Mouse (Mus musculus) lung, embryonic 14.5 days (tissue): ENCODE results near the gene Sergef. TPM values are rescaled to one million over a fixed set of nuclear protein-coding genes. Genes with fewer than 3 reads are reported as not detected.

Source experiments
- ATAC-seq: fragments of 200-750 bp; cut with Nextera tagmentation; 2 replicates; pipeline ENCODE4 v1.8.0; 2017; ENCODE audit warnings: mild to moderate bottlenecking, moderate TSS enrichment, moderate library complexity; ENCODE audit not compliant: insufficient read depth
- DNase-seq: peaks from one replicate; pipeline ENCODE4 v3.0.0-alpha.2; 2015
- H3K27ac ChIP-seq: fragments of 300-500 bp; sonication (generic); 2 replicates; pipeline ENCODE4 v1.5.1; 2014; ENCODE audit warnings: low read depth, mild to moderate bottlenecking, moderate library complexity
- H3K27me3 ChIP-seq: fragments of 300-500 bp; sonication (generic); 2 replicates; pipeline ENCODE4 v1.6.1; 2014; ENCODE audit warnings: low read length, control low read depth; ENCODE audit not compliant: insufficient read depth
- H3K36me3 ChIP-seq: fragments of 300-500 bp; sonication (generic); 2 replicates; pipeline ENCODE4 v1.6.1; 2014; ENCODE audit warnings: control low read depth; ENCODE audit not compliant: insufficient read depth
- H3K4me1 ChIP-seq: fragments of 300-500 bp; sonication (generic); 2 replicates; pipeline ENCODE4 v1.6.1; 2014; ENCODE audit warnings: antibody characterized with exemption, control low read depth; ENCODE audit not compliant: insufficient read depth
- H3K4me2 ChIP-seq: fragments of 300-500 bp; sonication (generic); 2 replicates; pipeline ENCODE4 v1.6.1; 2014; ENCODE audit warnings: mild to moderate bottlenecking
- H3K4me3 ChIP-seq: fragments of 300-500 bp; sonication (generic); 2 replicates; pipeline ENCODE4 v1.5.1; 2014; ENCODE audit warnings: low read depth, low read length
- H3K9ac ChIP-seq: fragments of 300-500 bp; sonication (generic); 2 replicates; pipeline ENCODE4 v1.6.1; 2014
- H3K9me3 ChIP-seq: fragments of 300-500 bp; sonication (generic); 2 replicates; pipeline ENCODE4 v1.6.1; 2016; ENCODE audit warnings: low read depth, low read length, control low read depth
- CTCF ChIP-seq: IDR thresholded peaks from 2 replicates; pipeline ENCODE4 v1.5.1; 2016; ENCODE audit warnings: antibody characterized with exemption, low read depth
- WGBS: fragments of 180-500 bp; shearing (Covaris S2); extraction: QIAGEN DNeasy Blood & Tissue Kit; methylation state at CpG from one replicate; pipeline ENCODE4 v1.1.7; 2014; 5-methylcytosine and 5-hydroxymethylcytosine counted together
- polyA plus RNA-seq: library from polyadenylated mRNA; unstranded; fragments of >200 nt; fragmentation: Nextera tagmentation; extraction: Ambion mirVana; gene quantifications from 2 replicates; pipeline ENCODE4 v1.2.1, GENCODE M21; 2014

Gene Sergef
- polyA plus RNA-seq, 1 experiment from 2014 or later, result 12.7 TPM

DNA sequence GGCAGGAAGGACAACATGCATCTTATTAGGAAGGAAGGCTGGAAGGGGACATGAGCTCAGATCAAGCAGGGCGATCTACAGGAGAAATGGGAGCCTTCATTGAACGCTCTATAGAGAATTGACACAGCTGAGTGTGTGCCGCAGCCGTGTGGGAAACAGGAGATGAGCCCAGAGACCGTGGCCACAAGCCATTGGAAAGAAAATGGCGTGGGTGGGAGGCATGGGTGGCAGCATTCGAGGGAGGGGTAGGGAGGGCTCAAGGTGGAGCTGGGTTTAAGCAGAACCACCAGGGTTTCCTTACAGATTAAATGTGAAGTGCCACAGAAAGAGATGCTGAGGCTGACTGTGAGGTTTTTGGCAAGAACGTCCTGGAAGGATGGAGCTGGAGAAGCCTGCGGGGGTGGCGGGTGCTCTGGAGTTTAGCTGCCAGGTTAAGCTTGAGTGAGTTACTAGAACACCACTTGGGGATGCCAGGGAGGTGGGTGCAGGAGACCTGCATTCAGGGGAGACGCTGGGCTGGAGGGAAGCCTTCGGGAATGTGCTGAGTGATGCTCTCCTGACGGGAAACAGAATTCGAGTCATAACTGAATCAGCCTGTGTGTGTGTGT is 223.7 kb downstream of the Sergef start:
- Histone ChIP-seq H3K4me3 (no peak overlapping the region), H3K27me3 (no peaks in the 10 kb centered on the region), H3K9ac (no peak overlapping the region), H3K4me2 (no peak overlapping the region), H3K27ac (no peak overlapping the region), H3K36me3 (no peaks in the 10 kb centered on the region), H3K4me1 (no peaks in the 10 kb centered on the region), H3K9me3 (no peaks in the 10 kb centered on the region)
- no peak for TF ChIP-seq CTCF
- no peak for DNase-seq
- WGBS, result 68% methylated on average over 14 of the region's 14 CpGs
- no peak for ATAC-seq

DNA sequence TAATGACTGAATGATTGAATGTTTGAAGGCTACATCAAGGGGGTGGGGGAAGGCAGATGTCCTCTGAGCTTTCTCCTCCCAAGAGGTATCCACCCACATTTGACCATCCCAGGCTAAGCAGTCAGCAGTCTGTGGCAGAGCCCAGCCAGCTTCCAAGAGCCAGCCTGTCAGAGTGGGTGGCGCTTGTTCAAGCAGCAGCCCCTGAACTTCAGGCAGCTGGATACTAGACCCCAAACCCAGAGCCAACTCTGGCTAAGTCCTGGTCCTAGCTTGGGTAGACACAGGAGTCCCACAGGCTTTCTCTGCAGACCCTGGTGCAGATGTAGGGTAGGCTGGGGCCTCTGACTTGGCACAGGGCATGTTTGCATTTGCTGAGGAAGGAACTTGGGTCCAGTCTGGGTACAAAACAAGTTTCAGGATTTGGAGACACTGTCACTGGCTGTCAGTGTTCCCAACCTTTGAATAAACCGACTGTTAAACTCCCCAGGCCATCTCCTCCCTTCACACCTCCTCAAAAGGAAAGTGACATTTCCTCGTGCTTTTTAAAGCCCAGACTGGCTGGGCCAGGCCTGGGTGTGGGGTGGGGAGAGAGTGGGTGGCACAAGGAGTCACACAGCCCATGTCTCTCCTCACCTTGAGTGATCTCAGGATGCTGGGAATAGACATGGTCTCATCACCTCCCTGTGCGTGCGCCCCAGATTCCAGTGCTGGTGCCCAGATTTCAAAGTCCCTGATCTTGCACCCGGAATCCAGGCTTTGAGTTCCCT is 225.5 kb downstream of the Sergef start:
- Histone ChIP-seq H3K9me3 (no peaks in the 10 kb centered on the region), H3K4me3 (no peak overlapping the region), H3K4me1 (no peaks in the 10 kb centered on the region), H3K36me3 (no peaks in the 10 kb centered on the region), H3K27ac (no peak overlapping the region), H3K4me2 (no peak overlapping the region), H3K9ac (no peak overlapping the region), H3K27me3 (no peaks in the 10 kb centered on the region)
- no peak for TF ChIP-seq CTCF
- DNase-seq, result no peak
- WGBS, result 53% methylated on average over 6 of the region's 6 CpGs
- no peak for ATAC-seq

DNA sequence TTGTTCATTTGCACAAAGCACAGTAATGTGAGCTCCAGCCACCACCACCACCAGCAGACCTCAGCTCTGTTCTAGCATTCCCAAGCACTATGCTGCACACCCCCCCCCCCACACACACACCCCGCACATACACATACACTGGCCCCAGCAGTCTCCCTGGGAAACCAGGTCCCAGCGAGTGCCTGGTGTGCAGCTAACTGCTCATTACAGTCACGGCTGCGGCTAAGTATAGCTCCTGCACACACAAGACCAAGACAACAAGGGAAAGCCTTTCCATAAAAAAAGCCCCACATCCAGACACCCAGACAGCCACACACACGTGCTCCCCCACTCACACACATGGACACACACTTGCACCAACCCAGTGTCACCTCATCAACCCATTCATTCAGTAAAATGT is 226.8 kb downstream of the Sergef start:
- H3K9me3 ChIP-seq, result no peaks in the 10 kb centered on the region
- no peak for TF ChIP-seq CTCF
- DNase-seq (no peak), ATAC-seq (no peak)
- no peaks in the 10 kb centered on the region for H3K36me3 ChIP-seq
- no peak overlapping the region for H3K9ac ChIP-seq
- no peak overlapping the region for H3K27ac ChIP-seq
- no peak overlapping the region for H3K4me2 ChIP-seq
- no peaks in the 10 kb centered on the region for H3K27me3 ChIP-seq
- 69% methylated on average over 5 of the region's 5 CpGs for WGBS
- H3K4me1 ChIP-seq, result no peaks in the 10 kb centered on the region
- no peak overlapping the region for H3K4me3 ChIP-seq

DNA sequence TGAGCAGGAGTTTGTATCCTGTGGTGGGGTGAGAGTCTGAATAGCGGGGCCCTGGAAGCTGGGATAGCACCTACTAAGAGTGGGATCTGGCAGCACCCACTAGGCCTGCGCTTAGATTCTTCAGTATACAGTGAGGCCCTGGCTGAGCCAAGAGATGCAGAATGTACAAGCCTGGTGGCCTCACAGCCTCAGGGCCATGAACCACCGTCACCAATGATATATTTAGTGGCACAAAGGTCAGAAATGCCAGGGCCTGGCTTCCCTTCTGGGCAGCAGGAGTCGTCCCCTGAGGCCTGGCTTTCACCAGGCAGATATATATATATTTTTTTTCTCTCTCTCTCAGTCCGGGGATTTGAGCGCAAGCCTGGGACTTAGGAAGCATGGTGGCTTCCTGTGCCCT is 228.9 kb downstream of the Sergef start:
- DNase-seq (no peak), ATAC-seq (no peak)
- Histone ChIP-seq H3K9ac (no peak overlapping the region), H3K4me3 (no peak overlapping the region), H3K27me3 (no peaks in the 10 kb centered on the region), H3K4me1 (no peaks in the 10 kb centered on the region), H3K36me3 (no peaks in the 10 kb centered on the region), H3K4me2 (no peak overlapping the region), H3K9me3 (no peaks in the 10 kb centered on the region), H3K27ac (no peak overlapping the region)
- whole genome bisulfite sequencing, result 69% methylated on average over 6 of the region's 6 CpGs
- TF ChIP-seq CTCF, result no peak

DNA sequence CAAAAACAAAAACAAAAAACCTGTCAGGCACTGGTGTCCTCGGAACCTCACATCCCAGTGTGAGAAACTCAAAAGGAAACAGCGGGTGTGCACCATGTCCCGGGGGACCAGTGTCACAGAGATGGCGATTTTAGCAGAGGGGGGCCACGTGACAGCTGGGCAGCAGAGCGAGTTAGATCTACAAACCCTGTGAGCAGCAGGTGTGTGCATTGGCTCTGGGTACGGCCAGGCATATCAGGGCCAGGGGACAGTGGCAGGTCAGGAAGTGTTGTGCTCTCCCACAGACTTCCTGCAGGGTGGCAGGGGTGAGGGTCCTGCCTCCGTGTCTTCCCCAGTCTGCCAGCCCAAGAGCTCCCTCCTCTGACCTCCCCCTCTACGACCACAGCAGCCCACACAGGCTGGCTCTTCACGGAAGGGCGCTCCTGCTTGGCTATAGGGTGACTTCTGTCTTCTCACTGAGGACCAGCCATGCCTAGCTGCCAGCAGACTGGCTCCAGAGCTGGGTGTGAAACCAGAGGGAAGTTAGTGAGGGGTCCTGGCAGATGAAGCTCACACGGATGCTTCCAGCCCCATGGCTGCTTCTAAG is 230.3 kb downstream of the Sergef start:
- Histone ChIP-seq H3K9ac (no peak overlapping the region), H3K36me3 (no peaks in the 10 kb centered on the region), H3K4me3 (no peak overlapping the region), H3K27me3 (no peaks in the 10 kb centered on the region), H3K9me3 (no peaks in the 10 kb centered on the region), H3K4me1 (no peaks in the 10 kb centered on the region), H3K4me2 (no peak overlapping the region), H3K27ac (no peak overlapping the region)
- WGBS, result 47% methylated on average over 12 of the region's 12 CpGs
- no peak for TF ChIP-seq CTCF
- DNase-seq (no peak), ATAC-seq (no peak)

DNA sequence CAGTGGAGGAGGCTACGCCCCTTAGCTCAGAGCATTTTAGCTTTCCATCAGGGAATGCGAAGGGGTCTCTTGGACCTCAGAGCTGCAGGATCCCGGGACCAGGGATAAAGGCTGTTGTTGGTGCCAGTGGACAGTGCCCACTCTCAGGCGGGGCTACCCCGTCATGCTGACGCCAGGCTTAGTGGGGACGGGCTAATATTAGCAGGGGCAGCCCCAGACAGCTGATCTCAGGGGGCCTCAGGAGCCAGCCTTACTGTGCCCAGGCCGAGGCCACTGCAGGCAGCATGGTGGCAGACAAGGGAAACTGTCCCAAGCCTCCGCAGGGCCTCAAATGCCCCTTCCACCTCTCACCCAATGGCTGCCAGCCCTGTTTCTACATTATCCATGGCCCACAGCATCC is 231.0 kb downstream of the Sergef start:
- no peaks in the 10 kb centered on the region for H3K4me1 ChIP-seq
- no peaks in the 10 kb centered on the region for H3K36me3 ChIP-seq
- no peak for DNase-seq
- H3K27me3 ChIP-seq, result no peaks in the 10 kb centered on the region
- no peak overlapping the region for H3K4me3 ChIP-seq
- H3K4me2 ChIP-seq, result no peak overlapping the region
- no peak for ATAC-seq
- H3K27ac ChIP-seq, result no peak overlapping the region
- 75% methylated on average over 9 of the region's 9 CpGs for WGBS
- H3K9ac ChIP-seq, result no peak overlapping the region
- TF ChIP-seq CTCF, result no peak
- no peaks in the 10 kb centered on the region for H3K9me3 ChIP-seq

DNA sequence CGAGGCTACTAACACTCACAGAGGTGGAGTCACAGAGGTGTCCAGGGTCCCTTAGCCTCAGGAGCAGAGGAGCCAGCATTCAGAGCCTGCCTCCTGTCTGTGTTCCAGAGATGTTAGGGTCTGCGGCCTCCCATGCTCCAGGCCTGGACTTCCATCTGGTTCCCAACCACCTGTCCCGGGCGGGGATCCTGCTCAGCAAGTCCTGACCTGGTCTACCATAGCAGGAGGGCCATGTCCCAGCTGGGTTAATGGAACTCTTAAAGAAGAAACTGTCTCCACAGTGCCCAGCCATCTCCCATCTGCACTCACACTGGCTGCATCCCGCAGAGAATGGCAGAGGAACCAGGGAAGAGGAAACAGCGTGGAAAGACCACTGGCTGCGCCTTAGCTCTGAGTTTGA is 234.9 kb downstream of the Sergef start:
- no peak for TF ChIP-seq CTCF

More for the DNA sequence above, 234.9 kb downstream of the Sergef start:
- H3K27ac ChIP-seq, result no peak overlapping the region
- 70% methylated on average over 7 of the region's 7 CpGs for WGBS
- ATAC-seq, result no peak
- H3K4me3 ChIP-seq, result no peak overlapping the region
- H3K36me3 ChIP-seq, result no peaks in the 10 kb centered on the region
- H3K9me3 ChIP-seq, result no peaks in the 10 kb centered on the region
- H3K4me2 ChIP-seq, result no peak overlapping the region
- H3K9ac ChIP-seq, result no peak overlapping the region
- DNase-seq, result no peak
- H3K4me1 ChIP-seq, result no peaks in the 10 kb centered on the region
- peaks cover 2% of the 10 kb centered on the region for H3K27me3 ChIP-seq
